25 mouse cellular contexts compared by ENCODE assay signal in the genomic region with DNA sequence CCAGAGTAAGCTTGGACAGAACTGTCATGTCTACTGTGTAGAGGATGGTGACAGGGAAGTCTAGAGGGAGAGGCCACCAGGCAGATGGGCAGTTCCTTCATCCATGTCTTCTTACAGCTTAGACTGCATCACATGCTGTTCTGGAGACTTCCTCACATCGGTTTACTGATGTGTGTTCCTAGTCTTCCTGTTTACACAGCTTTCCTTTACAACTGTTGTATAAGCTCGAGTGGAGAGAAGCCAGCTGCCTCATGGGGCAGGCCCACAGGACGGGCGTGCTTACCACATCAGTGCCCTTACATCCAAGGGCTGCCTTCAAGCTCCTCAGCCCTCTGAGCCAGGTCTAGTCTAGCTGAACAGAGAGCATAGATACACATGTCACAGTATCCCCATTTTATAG. TPM values are rescaled to one million over a fixed set of nuclear protein-coding genes. Genes with fewer than 3 reads are reported as not detected.
DNase-seq lines count a peak whose midpoint lies in the region; TF ChIP-seq lines count a peak whose summit lies in the region.
"Had no signal": no experiment of that assay in that cellular context is flagged by ENCODE, and none has a peak within 500 bp of the region (broad histone marks: within the 10 kb centered on the region; RNA-seq: fewer than 3 reads in every experiment).

No protein-coding gene starts in this region.

- H3K27ac ChIP-seq in heart, embryonic 10.5 days: no peak overlapping the region
- H3K27ac ChIP-seq in heart, adult 2 months: no peak overlapping the region
- H3K27ac ChIP-seq in embryonic facial prominence, embryonic 10.5 days (replicated peaks): no peak overlapping the region
- H3K27ac ChIP-seq: embryonic facial prominence, embryonic 13.5 days; forebrain, embryonic 12.5 days; heart, embryonic 15.5 days; hindbrain, embryonic 13.5 days; kidney, postnatal 0 days; midbrain, embryonic 13.5 days; stomach, embryonic 15.5 days had no signal

- peaks cover 11% of the 10 kb centered on the region; the same call in 1 of the 2 replicates for H3K4me1 ChIP-seq in heart, embryonic 10.5 days
- peaks cover 3% of the 10 kb centered on the region for H3K4me1 ChIP-seq in heart, adult 2 months (ENCODE audit: control insufficient read depth, insufficient read depth, low read length)
- peaks cover 18% of the 10 kb centered on the region for H3K4me1 ChIP-seq in embryonic facial prominence, embryonic 10.5 days
- H3K4me1 ChIP-seq: megakaryocyte, embryonic 14.5 days had no signal

- no peak overlapping the region for H3K9ac ChIP-seq in heart, adult 2 months (ENCODE audit: low read depth, low read length)
- H3K9ac ChIP-seq: embryonic facial prominence, embryonic 13.5 days; forebrain, embryonic 12.5 days; heart, embryonic 15.5 days; hindbrain, embryonic 13.5 days; midbrain, embryonic 13.5 days; stomach, embryonic 15.5 days had no signal

- H3K36me3 ChIP-seq in heart, embryonic 10.5 days: no peaks in the 10 kb centered on the region
- H3K36me3 ChIP-seq in heart, adult 2 months (ENCODE audit: control insufficient read depth, insufficient read depth, low read length): no peaks in the 10 kb centered on the region
- H3K36me3 ChIP-seq in embryonic facial prominence, embryonic 10.5 days (replicated peaks): no peaks in the 10 kb centered on the region
- H3K36me3 ChIP-seq: embryonic facial prominence, embryonic 13.5 days; heart, embryonic 15.5 days; stomach, embryonic 15.5 days had no signal

- DNase-seq in cerebellum, adult 11 months: peak; percentile 2
- DNase-seq in cerebellum, postnatal 4 days (ENCODE audit: low spot score in 2 of 2): no peak
- DNase-seq in heart, embryonic 10.5 days (ENCODE audit: low spot score): peak; percentile 31
- DNase-seq in heart, adult 2 months: no peak
- DNase-seq in embryonic facial prominence, embryonic 10.5 days (ENCODE audit: low spot score): peak; percentile 3
- DNase-seq in lung, postnatal 14 days: peak; percentile 52
- no peak for DNase-seq in Muller cell, postnatal 12 days (ENCODE audit: inconsistent ontology term)
- DNase-seq in right cerebral cortex, postnatal 4 days: no peak
- DNase-seq: adrenal gland, postnatal 14 days; heart, postnatal 36 days; kidney, adult 2 months; right cerebral cortex, postnatal 14 days; thymus, adult 18-20 months; thymus, postnatal 36 days had no signal

- H3K9me3 ChIP-seq in heart, embryonic 10.5 days: no peaks in the 10 kb centered on the region
- H3K9me3 ChIP-seq in embryonic facial prominence, embryonic 10.5 days: no peaks in the 10 kb centered on the region
- H3K9me3 ChIP-seq: embryonic facial prominence, embryonic 13.5 days; heart, embryonic 15.5 days; hindbrain, embryonic 13.5 days; midbrain, embryonic 13.5 days; stomach, embryonic 15.5 days had no signal

- H3K79me2 ChIP-seq in heart, adult 2 months (replicated peaks; ENCODE audit: control insufficient read depth, insufficient read depth, low read length): no peaks in the 10 kb centered on the region

- no peaks in the 10 kb centered on the region for H3K27me3 ChIP-seq in heart, embryonic 10.5 days (ENCODE audit: insufficient read depth, poor library complexity, severe bottlenecking)
- no peaks in the 10 kb centered on the region for H3K27me3 ChIP-seq in heart, adult 2 months (ENCODE audit: control insufficient read depth, insufficient read depth, low read length)
- H3K27me3 ChIP-seq in embryonic facial prominence, embryonic 10.5 days (replicated peaks; ENCODE audit: low read depth, poor library complexity, severe bottlenecking): no peaks in the 10 kb centered on the region; the same call in 1 of the 2 replicates
- H3K27me3 ChIP-seq: embryonic facial prominence, embryonic 13.5 days; forebrain, embryonic 12.5 days; heart, embryonic 15.5 days; hindbrain, embryonic 13.5 days; midbrain, embryonic 13.5 days; stomach, embryonic 15.5 days had no signal

- H3K4me3 ChIP-seq in heart, embryonic 10.5 days: no peak overlapping the region
- H3K4me3 ChIP-seq in heart, adult 2 months: no peak overlapping the region
- H3K4me3 ChIP-seq in embryonic facial prominence, embryonic 10.5 days: no peak overlapping the region
- H3K4me3 ChIP-seq: embryonic facial prominence, embryonic 13.5 days; erythroblast, embryonic 14.5 days; forebrain, embryonic 12.5 days; heart, embryonic 15.5 days; hindbrain, embryonic 13.5 days; megakaryocyte, embryonic 14.5 days; midbrain, embryonic 13.5 days; stomach, embryonic 15.5 days had no signal

- no peak for TF ChIP-seq CTCF in heart, adult 2 months (IDR thresholded peaks at IDR 0.05)

- 59% methylated on average over 4 of the region's 4 CpGs for WGBS in heart, embryonic 10.5 days
- 49% methylated on average over 4 of the region's 4 CpGs for WGBS in heart, adult 2 months
- WGBS in embryonic facial prominence, embryonic 10.5 days: 72% methylated on average over 4 of the region's 4 CpGs

- intact Hi-C loops in heart, adult 2 months (cut with DNase I): no loop called here

- no peak for TF ChIP-seq EP300 in heart, adult 2 months (IDR thresholded peaks at IDR 0.05; ENCODE audit: insufficient read depth, low read depth, low read length)

- TF ChIP-seq POLR2A in heart, adult 2 months (IDR thresholded peaks at IDR 0.05; ENCODE audit: insufficient read depth, low read depth, low read length): no peak

RNA-seq across cellular contexts. Expression of a gene that starts 15.6 kb away (rescaled TPM):
- polyA plus RNA-seq in heart, embryonic 10.5 days (2016; fragmentation: Nextera tagmentation; extraction: Ambion mirVana): 9.3 and 11.3 TPM in 2 replicates
- total RNA-seq in heart, adult 2 months (2021): 10 to 100 TPM; 22.4 to 23.7 TPM
- 26.7 and 28.3 TPM in 2 replicates for polyA plus RNA-seq in heart, adult 2 months (2012; rRNA removed)
- polyA plus RNA-seq in embryonic facial prominence, embryonic 10.5 days (2016; fragmentation: Nextera tagmentation; extraction: Ambion mirVana): 8.1 and 8.6 TPM in 2 replicates
- total RNA-seq: granulocyte monocyte progenitor cell, adult 5-6 weeks; neutrophil, adult 5-6 weeks had no signal

Comparison
In these comparisons a context has a peak if more than half of its experiments do, and no peak if none do; other contexts are left out.
1. DNase-seq: peak in cerebellum, adult 11 months (single experiment), heart, embryonic 10.5 days (single experiment), embryonic facial prominence, embryonic 10.5 days (single experiment) and lung, postnatal 14 days (single experiment); none in cerebellum, postnatal 4 days (0 of 2), heart, adult 2 months (0 of 2), Muller cell, postnatal 12 days (single experiment) and right cerebral cortex, postnatal 4 days (single experiment).